Mouse (Mus musculus): Measurements from ENCODE around the gene Scn10a.

The Scn10a gene

DNA sequence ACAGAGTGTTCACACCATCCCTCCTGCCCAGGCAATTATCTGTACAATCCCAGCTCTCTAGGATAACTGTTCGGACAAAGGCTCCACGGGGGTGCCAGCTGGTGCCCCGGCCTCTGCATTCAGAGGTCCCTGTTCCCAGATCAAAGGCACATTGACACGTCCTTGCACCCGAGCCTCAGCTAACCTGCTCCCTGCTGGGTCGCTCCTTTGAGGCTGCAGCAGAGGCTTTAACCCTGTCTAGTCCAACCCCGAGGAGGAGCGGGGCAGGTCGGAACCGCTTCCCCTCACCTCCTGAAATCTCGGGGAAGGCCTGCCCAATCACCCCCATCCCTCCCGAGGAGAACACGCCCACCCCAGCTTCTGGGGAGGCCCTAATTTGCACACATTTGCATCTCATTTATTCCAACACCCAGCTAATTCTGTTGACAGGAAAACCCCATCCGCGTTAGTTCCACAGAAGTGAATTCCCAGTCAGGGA is 147.7 kb downstream of the Scn10a start:
- DNase-seq = no peak

DNA sequence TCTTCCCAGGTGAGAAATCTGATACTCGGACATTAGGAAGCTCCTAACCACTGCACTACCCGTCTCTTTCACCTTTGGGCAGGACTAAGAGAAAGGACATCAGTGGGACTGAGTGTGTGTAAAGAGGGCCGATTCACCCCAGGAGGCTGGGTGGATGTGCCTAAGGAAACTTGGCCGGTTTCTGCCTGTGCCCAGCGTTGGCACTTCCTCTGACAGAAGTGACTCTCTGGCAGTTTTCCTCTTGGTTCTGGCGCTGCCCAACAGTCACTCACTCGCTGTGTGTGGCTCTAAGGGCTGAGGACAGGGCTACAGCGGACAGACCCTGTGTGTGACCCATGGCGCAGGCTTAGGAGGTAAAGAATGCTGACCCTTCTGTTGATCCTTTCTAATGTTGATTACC is 148.5 kb downstream of the Scn10a start:
- DNase-seq = no peak

DNA sequence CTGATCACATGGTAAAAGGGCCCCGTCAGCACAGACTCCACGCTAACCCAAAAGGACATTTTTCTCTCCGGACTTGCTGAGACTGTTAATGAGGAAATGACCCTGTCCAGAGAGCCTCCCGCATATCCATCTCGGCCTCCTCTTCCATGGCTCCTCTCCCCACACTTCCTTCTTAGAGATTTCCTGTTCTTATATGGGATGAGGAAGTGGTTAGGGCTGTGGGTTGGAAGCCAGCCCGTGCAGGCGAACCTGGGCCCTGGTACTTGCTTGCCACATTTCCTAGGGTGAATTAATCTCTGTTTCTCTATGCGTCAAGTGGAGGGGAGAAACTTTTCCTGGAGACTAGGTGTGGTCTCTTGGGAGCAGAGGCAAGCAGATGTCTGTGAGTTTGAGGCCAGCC is 150.4 kb downstream of the Scn10a start:
- no peak for DNase-seq

GRCm38 (mm10) chr9:119567800-119568199 is 151.3 kb downstream of the Scn10a start:
- DNase-seq = no peak

GRCm38 (mm10) chr9:119566214-119566613 is 152.9 kb downstream of the Scn10a start:
- DNase-seq = peak in 1 of 2 experiments; percentile 31

GRCm38 (mm10) chr9:119564803-119565202 is 154.3 kb downstream of the Scn10a start:
- DNase-seq = no peak

DNA sequence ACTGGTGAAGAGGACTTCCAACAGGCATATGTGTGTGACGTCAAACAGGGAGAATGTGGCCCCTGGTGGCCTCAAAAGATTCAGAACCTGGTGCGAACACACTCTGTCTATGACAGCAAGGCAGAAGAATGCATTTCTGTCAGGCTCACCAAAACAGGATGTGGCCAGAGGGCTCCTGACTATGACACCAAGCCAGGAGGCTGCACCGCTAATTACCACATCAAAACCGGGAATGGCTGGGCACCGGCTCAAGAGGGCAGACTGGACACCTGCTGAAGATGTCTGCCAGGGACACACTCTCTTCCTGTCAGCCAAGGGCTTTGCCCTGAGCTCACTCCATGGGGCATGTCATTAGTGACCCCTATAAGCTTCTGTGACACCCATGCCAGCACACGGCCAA is 155.5 kb downstream of the Scn10a start:
- no peak for DNase-seq

DNA sequence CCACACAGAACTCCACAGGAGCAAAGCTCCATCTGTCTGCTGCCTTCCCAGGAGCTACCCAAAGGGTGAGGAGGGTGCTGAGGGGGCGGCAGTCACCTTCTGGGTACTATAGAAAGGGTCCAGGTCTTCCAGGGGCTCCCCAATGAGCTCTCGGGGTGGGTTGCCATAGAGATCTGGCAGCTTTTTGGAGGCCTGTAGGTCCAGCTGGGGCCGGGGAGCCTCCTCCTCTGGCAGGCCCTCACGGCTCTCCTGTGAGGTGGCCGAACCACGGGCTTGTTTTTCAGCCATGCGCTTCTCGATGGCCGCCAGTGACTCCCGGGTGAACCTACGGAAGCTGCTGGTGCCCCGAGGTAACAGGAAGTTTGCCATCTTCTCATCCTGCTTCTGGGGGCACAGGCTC is 156.9 kb downstream of the Scn10a start:
- no peak for DNase-seq

DNA sequence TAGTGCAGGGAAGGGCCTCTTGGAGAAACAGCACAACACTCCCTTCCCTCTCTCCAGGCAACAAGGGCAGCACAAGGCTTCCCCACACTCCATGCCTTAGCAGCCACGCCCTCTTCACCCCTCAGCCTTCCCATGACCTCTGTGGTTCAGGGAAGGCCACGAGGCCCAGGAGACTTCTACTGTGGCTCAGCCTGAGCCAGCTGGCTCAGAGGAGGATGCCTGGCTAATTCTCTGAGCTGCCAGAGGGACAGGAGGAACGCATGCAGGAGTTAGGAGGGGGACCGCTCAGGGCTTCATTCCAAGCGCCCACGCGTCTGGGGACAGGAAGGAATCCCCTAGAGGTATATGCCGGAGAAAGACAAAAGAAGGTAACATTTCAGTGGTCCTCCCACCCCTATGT is 157.4 kb downstream of the Scn10a start:
- DNase-seq = no peak

DNA sequence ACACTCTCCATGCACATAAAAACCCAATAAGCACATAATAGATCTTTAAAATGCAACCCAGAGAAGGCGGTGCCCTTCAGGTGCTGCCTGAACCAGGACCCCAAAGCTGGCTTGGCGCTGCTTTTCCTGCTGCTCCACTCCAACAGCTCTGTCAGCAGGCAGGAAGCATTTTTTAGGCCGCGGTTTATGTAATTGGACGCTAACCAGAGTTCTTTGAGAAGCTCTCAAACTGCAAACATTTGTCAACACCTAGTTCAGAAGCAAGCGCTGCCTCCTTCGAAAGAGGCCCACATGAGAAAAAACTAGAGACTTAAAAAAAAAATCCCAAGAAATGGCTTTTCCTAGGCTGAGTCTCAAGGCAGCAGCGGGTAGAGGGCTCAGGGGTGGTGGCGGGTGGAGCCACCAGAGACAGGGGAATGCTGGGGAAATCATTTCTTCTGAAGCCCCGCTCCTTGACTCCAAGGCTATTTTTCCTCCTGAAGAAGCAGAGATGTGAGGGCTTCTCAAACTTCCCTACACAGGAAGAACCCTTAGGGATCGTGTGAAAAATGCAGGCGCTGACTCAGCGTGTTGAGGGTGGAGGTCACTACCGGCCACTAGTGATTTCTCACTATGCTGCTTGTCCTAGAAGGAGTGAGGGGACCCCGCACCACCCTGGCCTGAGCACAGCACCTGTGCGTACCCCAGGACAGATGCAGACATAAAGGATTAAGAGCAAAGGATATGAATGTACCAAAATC is 159.4 kb downstream of the Scn10a start:
- no peak for DNase-seq
